Mouse (Mus musculus): ENCODE results near the gene Ctc1. TPM values are rescaled to one million over a fixed set of nuclear protein-coding genes. Genes with fewer than 3 reads are reported as not detected.
A peak's percentile ranks its signal among the peaks of the same experiment; 100 is the strongest.

The Ctc1 gene
- polyA plus RNA-seq, 1 experiment from 2014 or later: 79.1 TPM

Small RNAs within 50 kb of the gene (microRNA-seq; reads per million reads assigned to microRNA genes)
- gene Mir3062: 4.8 reads per million, percentile 21 among the genes with 10 or more reads in this experiment

Other genes starting within 250 kb of the Ctc1 start
- gene Ndel1, start 144.1 kb upstream of the Ctc1 start, polyA plus RNA-seq (2015; fragmentation: Nextera tagmentation; extraction: Ambion mirVana): 96.8 and 100 TPM in 2 replicates
- gene Rnf222, start 127.4 kb upstream of the Ctc1 start, polyA plus RNA-seq (2015; fragmentation: Nextera tagmentation; extraction: Ambion mirVana): not detected in 2 replicates
- gene Rpl26, start 114.3 kb upstream of the Ctc1 start, polyA plus RNA-seq (2015; fragmentation: Nextera tagmentation; extraction: Ambion mirVana): 554 and 607 TPM in 2 replicates
- 0.35 TPM in 1 of 2 replicates, not detected in the other for gene Odf4, start 88.8 kb upstream of the Ctc1 start, polyA plus RNA-seq (2015; fragmentation: Nextera tagmentation; extraction: Ambion mirVana)
- 8.2 and 12.8 TPM in 2 replicates for gene Arhgef15, start 58.4 kb upstream of the Ctc1 start, polyA plus RNA-seq (2015; fragmentation: Nextera tagmentation; extraction: Ambion mirVana)
- 0.86 and 1.0 TPM in 2 replicates for gene Slc25a35, start 47.8 kb upstream of the Ctc1 start, polyA plus RNA-seq (2015; fragmentation: Nextera tagmentation; extraction: Ambion mirVana)
- 28.9 and 34.5 TPM in 2 replicates for gene Rangrf, start 40.7 kb upstream of the Ctc1 start, polyA plus RNA-seq (2015; fragmentation: Nextera tagmentation; extraction: Ambion mirVana)
- 21.7 and 24.7 TPM in 2 replicates for gene Pfas, start 7.5 kb upstream of the Ctc1 start, polyA plus RNA-seq (2015; fragmentation: Nextera tagmentation; extraction: Ambion mirVana)
- 56.7 and 68.2 TPM in 2 replicates for gene Aurkb, start 29.7 kb downstream of the Ctc1 start, polyA plus RNA-seq (2015; fragmentation: Nextera tagmentation; extraction: Ambion mirVana)
- 11.4 and 12.3 TPM in 2 replicates for gene Borcs6, start 43.8 kb downstream of the Ctc1 start, polyA plus RNA-seq (2015; fragmentation: Nextera tagmentation; extraction: Ambion mirVana)
- gene Tmem107, start 54.9 kb downstream of the Ctc1 start, polyA plus RNA-seq (2015; fragmentation: Nextera tagmentation; extraction: Ambion mirVana): 43.7 and 48.4 TPM in 2 replicates
- gene Vamp2, start 72.6 kb downstream of the Ctc1 start, polyA plus RNA-seq (2015; fragmentation: Nextera tagmentation; extraction: Ambion mirVana): 217 and 259 TPM in 2 replicates
- 11.8 and 12.1 TPM in 2 replicates for gene Per1, start 79.3 kb downstream of the Ctc1 start, polyA plus RNA-seq (2015; fragmentation: Nextera tagmentation; extraction: Ambion mirVana)
- gene Hes7, start 104.5 kb downstream of the Ctc1 start, polyA plus RNA-seq (2015; fragmentation: Nextera tagmentation; extraction: Ambion mirVana): 0.26 and 0.67 TPM in 2 replicates
- gene 9130213A22Rik, start 106.7 kb downstream of the Ctc1 start, polyA plus RNA-seq (2015; fragmentation: Nextera tagmentation; extraction: Ambion mirVana): 0.39 and 0.71 TPM in 2 replicates
- gene Aloxe3, start 110.0 kb downstream of the Ctc1 start, polyA plus RNA-seq (2015; fragmentation: Nextera tagmentation; extraction: Ambion mirVana): 2.8 and 3.5 TPM in 2 replicates
- gene Alox12b, start 141.1 kb downstream of the Ctc1 start, polyA plus RNA-seq (2015; fragmentation: Nextera tagmentation; extraction: Ambion mirVana): 0.12 TPM in 1 of 2 replicates, not detected in the other
- 0.29 TPM in 1 of 2 replicates, not detected in the other for gene Alox8, start 181.9 kb downstream of the Ctc1 start, polyA plus RNA-seq (2015; fragmentation: Nextera tagmentation; extraction: Ambion mirVana)
- gene Gucy2e, start 221.1 kb downstream of the Ctc1 start, polyA plus RNA-seq (2015; fragmentation: Nextera tagmentation; extraction: Ambion mirVana): 0.56 and 0.68 TPM in 2 replicates

Measured in forebrain, embryonic 16.5 days (tissue).